9 mouse cellular contexts compared by ENCODE assay signal in genomic region chr12:103103601-103104000, GRCm38 (mm10).
A peak's percentile ranks its signal among the peaks of the same experiment; 100 is the strongest.
DNase-seq lines count a peak whose midpoint lies in the region; ATAC-seq lines count a peak whose summit lies in the region.
"Had no signal": no experiment of that assay in that cellular context is flagged by ENCODE, and none has a peak within 500 bp of the region (broad histone marks: within the 10 kb centered on the region; RNA-seq: fewer than 3 reads in every experiment).

No protein-coding gene starts in this region.

- H3K4me2 ChIP-seq in heart, embryonic 11.5 days = peak overlapping the region; percentile 34; the same call in 1 of the 2 replicates
- H3K4me2 ChIP-seq in neural tube, embryonic 11.5 days (ENCODE audit: low read depth) = 0 out of 2 replicates have a peak overlapping the region, but pooled peaks have one; percentile 7
- no peak overlapping the region for H3K4me2 ChIP-seq in embryonic facial prominence, embryonic 14.5 days (ENCODE audit: low read depth, low read length)
- H3K4me2 ChIP-seq in stomach, embryonic 16.5 days (ENCODE audit: low read depth, low read length) = peak overlapping the region; percentile 24; the same call in 1 of the 2 replicates

- no peaks in the 10 kb centered on the region for H3K27me3 ChIP-seq in heart, embryonic 11.5 days (ENCODE audit: control insufficient read depth, insufficient read depth, low read length)
- no peaks in the 10 kb centered on the region for H3K27me3 ChIP-seq in neural tube, embryonic 11.5 days (ENCODE audit: control insufficient read depth, insufficient read depth, low read length)
- no peaks in the 10 kb centered on the region for H3K27me3 ChIP-seq in embryonic facial prominence, embryonic 14.5 days (replicated peaks; ENCODE audit: control insufficient read depth, insufficient read depth, low read length)
- H3K27me3 ChIP-seq in stomach, embryonic 16.5 days (ENCODE audit: control insufficient read depth, insufficient read depth, low read length) = no peaks in the 10 kb centered on the region

- H3K9me3 ChIP-seq in heart, embryonic 11.5 days (replicated peaks; ENCODE audit: control insufficient read depth, low read length) = no peaks in the 10 kb centered on the region
- H3K9me3 ChIP-seq in neural tube, embryonic 11.5 days (ENCODE audit: control insufficient read depth, low read length) = no peaks in the 10 kb centered on the region
- no peaks in the 10 kb centered on the region for H3K9me3 ChIP-seq in embryonic facial prominence, embryonic 14.5 days (ENCODE audit: control insufficient read depth, low read length)
- no peaks in the 10 kb centered on the region for H3K9me3 ChIP-seq in stomach, embryonic 16.5 days (replicated peaks; ENCODE audit: control insufficient read depth, low read length)

- H3K27ac ChIP-seq in heart, embryonic 11.5 days (ENCODE audit: low read depth, low read length) = no peak overlapping the region
- no peak overlapping the region for H3K27ac ChIP-seq in neural tube, embryonic 11.5 days (ENCODE audit: low read depth, low read length)
- no peak overlapping the region for H3K27ac ChIP-seq in embryonic facial prominence, embryonic 14.5 days (replicated peaks; ENCODE audit: low read depth, low read length)
- H3K27ac ChIP-seq in stomach, embryonic 16.5 days (ENCODE audit: low read length) = no peak overlapping the region

- no peak for ATAC-seq in heart, embryonic 11.5 days (replicated peaks; ENCODE audit: insufficient number of reproducible peaks, low FRiP score, low TSS enrichment)
- no peak for ATAC-seq in neural tube, embryonic 11.5 days (ENCODE audit: insufficient read depth, low FRiP score, low TSS enrichment)
- ATAC-seq in embryonic facial prominence, embryonic 14.5 days (ENCODE audit: low read depth) = no peak
- no peak for ATAC-seq in stomach, embryonic 16.5 days (ENCODE audit: insufficient read depth, low FRiP score)

- WGBS in heart, embryonic 11.5 days (ENCODE audit: insufficient replicate concordance) = 14% methylated on average over 5 of the region's 5 CpGs
- 22% methylated on average over 5 of the region's 5 CpGs for WGBS in neural tube, embryonic 11.5 days
- 22% methylated on average over 5 of the region's 5 CpGs for WGBS in embryonic facial prominence, embryonic 14.5 days
- 16% methylated on average over 5 of the region's 5 CpGs for WGBS in stomach, embryonic 16.5 days

- no peak overlapping the region for H3K9ac ChIP-seq in heart, embryonic 11.5 days (ENCODE audit: low read depth, low read length)
- H3K9ac ChIP-seq in neural tube, embryonic 11.5 days (ENCODE audit: low read length) = no peak overlapping the region
- no peak overlapping the region for H3K9ac ChIP-seq in embryonic facial prominence, embryonic 14.5 days (ENCODE audit: low read depth, low read length)
- H3K9ac ChIP-seq in stomach, embryonic 16.5 days (ENCODE audit: low read length) = no peak overlapping the region

- no peaks in the 10 kb centered on the region for H3K4me1 ChIP-seq in heart, embryonic 11.5 days (ENCODE audit: control insufficient read depth, insufficient read depth, low read length)
- H3K4me1 ChIP-seq in neural tube, embryonic 11.5 days (ENCODE audit: control insufficient read depth, insufficient read depth, low read length) = no peaks in the 10 kb centered on the region
- H3K4me1 ChIP-seq in embryonic facial prominence, embryonic 14.5 days (ENCODE audit: control insufficient read depth, insufficient read depth, low read length) = no peaks in the 10 kb centered on the region
- no peaks in the 10 kb centered on the region for H3K4me1 ChIP-seq in stomach, embryonic 16.5 days (ENCODE audit: control insufficient read depth, insufficient read depth, low read length)

- H3K4me3 ChIP-seq in heart, embryonic 11.5 days (ENCODE audit: low read depth, low read length) = no peak overlapping the region
- no peak overlapping the region for H3K4me3 ChIP-seq in neural tube, embryonic 11.5 days (ENCODE audit: low read depth, low read length)
- H3K4me3 ChIP-seq in embryonic facial prominence, embryonic 14.5 days (ENCODE audit: low read depth, low read length) = no peak overlapping the region
- H3K4me3 ChIP-seq in stomach, embryonic 16.5 days (replicated peaks; ENCODE audit: low read length) = no peak overlapping the region

- no peaks in the 10 kb centered on the region for H3K36me3 ChIP-seq in heart, embryonic 11.5 days (ENCODE audit: control insufficient read depth, insufficient read depth, low read length)
- H3K36me3 ChIP-seq in neural tube, embryonic 11.5 days (ENCODE audit: control insufficient read depth, insufficient read depth, low read length) = no peaks in the 10 kb centered on the region
- H3K36me3 ChIP-seq in embryonic facial prominence, embryonic 14.5 days (ENCODE audit: control insufficient read depth, insufficient read depth, low read length) = no peaks in the 10 kb centered on the region
- H3K36me3 ChIP-seq in stomach, embryonic 16.5 days (ENCODE audit: control insufficient read depth, insufficient read depth, low read length) = no peaks in the 10 kb centered on the region
- H3K36me3 ChIP-seq: G1E had no signal

- DNase-seq in heart, adult 9 months (ENCODE audit: low spot score in 2 of 2) = no peak
- no peak for DNase-seq in neural tube, embryonic 11.5 days (ENCODE audit: low spot score)
- no peak for DNase-seq in neural tube, embryonic 10.5 days (ENCODE audit: extremely low spot score, low spot score)
- DNase-seq in embryonic facial prominence, embryonic 14.5 days (ENCODE audit: low spot score) = peak; percentile 19
- no peak for DNase-seq in spleen, postnatal 14 days (ENCODE audit: low spot score in 2 of 2)
- no peak for DNase-seq in ovary, adult 18-20 months (ENCODE audit: low spot score)
